Mouse (Mus musculus): ENCODE results near the gene Ache.

Gene Ache

DNA sequence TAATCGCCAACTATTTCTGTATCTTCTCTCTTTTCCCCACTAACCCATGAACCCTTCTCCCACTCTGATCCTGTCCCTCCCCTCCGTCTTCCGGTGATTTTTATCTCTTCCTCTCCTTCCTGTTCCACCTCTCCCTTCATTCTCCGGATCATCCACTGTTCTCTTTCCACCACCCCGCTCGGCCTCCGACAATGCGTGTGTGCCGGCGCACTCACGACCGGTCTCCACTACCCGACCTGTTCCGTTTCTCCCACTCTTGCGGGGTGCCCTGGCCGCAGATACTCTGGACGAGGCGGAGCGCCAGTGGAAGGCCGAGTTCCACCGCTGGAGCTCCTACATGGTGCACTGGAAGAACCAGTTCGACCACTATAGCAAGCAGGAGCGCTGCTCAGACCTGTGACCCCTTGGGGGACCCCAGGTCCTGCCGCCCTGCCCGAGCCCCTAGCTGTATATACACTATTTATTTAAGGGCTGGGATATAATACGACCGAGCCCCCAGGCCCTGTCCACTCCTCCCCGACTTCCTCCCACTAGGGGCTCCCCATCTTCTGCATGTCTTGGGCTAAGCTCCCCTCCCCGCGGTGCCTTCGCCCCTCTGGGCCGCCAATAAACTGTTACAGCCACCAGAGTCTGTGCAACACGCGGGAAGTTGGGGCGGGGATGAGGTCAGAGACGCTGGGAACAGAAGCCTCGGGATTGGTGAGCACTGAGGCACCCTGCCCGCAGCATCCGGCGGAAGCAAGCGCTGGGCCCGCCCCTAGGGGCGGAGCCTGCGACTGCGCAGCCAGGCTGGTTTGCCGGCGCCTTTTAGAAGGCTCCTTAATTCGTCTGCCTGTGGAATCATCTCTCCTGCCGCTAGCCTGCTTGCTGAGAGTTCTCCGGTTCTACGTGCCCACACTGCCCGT lies 6.8 kb downstream of the Ache start, which contains the start of gene Ufsp1:
Gene Ufsp1, plus strand, starts transcription at position 791 of the 905 bp plus-strand sequence.
- Histone ChIP-seq H3K4me3 (replicated peaks; ENCODE audit: low read length) (peak within 1 kb of the TSS; percentile 88), H3K27me3 (ENCODE audit: insufficient read depth, low read length) (peaks cover 40% of the 10 kb centered on the region), H3K9me3 (ENCODE audit: low read length) (no peaks in the 10 kb centered on the region), H3K4me1 (replicated peaks; ENCODE audit: low read depth, low read length) (peaks cover 72% of the 10 kb centered on the region), H3K36me3 (ENCODE audit: insufficient read depth, low read length) (peaks cover 45% of the 10 kb centered on the region)
- TF ChIP-seq CTCF (conservative IDR thresholded peaks at IDR 0.05; ENCODE audit: low read length) (no peak), NANOG (IDR thresholded peaks at IDR 0.05; ENCODE audit: borderline replicate concordance, low read length) (no peak), POU5F1 (IDR thresholded peaks at IDR 0.05; ENCODE audit: borderline replicate concordance, low read length) (no peak)

DNA sequence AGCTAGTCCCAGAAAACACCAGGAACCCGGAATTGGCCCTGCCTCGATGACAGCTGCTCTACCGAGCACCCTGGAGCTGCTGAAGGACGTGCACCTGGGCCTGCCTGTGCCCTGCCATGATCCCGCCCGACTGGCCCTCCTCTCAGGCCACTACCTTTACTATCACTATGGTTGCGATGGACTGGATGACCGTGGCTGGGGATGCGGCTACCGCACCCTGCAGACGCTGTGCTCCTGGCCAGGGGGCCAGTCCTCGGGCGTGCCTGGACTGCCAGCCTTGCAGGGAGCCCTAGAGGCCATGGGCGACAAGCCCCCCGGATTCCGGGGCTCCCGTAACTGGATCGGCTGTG lies 7.4 kb downstream of the Ache start:
- Histone ChIP-seq H3K4me1 (replicated peaks; ENCODE audit: low read depth, low read length) (peaks cover 72% of the 10 kb centered on the region), H3K9me3 (ENCODE audit: low read length) (no peaks in the 10 kb centered on the region), H3K36me3 (ENCODE audit: insufficient read depth, low read length) (peaks cover 51% of the 10 kb centered on the region), H3K27me3 (ENCODE audit: insufficient read depth, low read length) (peaks cover 34% of the 10 kb centered on the region), H3K4me3 (replicated peaks; ENCODE audit: low read length) (peak overlapping the region; percentile 88)
- TF ChIP-seq CTCF (conservative IDR thresholded peaks at IDR 0.05; ENCODE audit: low read length), result no peak
- no peak for TF ChIP-seq NANOG (IDR thresholded peaks at IDR 0.05; ENCODE audit: borderline replicate concordance, low read length)
- no peak for TF ChIP-seq POU5F1 (IDR thresholded peaks at IDR 0.05; ENCODE audit: borderline replicate concordance, low read length)

GRCm38 (mm10) chr5:137295296-137295695 lies 8.0 kb downstream of the Ache start:
- peaks cover 28% of the 10 kb centered on the region for H3K27me3 ChIP-seq (ENCODE audit: insufficient read depth, low read length)
- H3K4me1 ChIP-seq (replicated peaks; ENCODE audit: low read depth, low read length), result peaks cover 72% of the 10 kb centered on the region
- H3K9me3 ChIP-seq (ENCODE audit: low read length), result no peaks in the 10 kb centered on the region
- H3K36me3 ChIP-seq (ENCODE audit: insufficient read depth, low read length), result peaks cover 57% of the 10 kb centered on the region
- H3K4me3 ChIP-seq (replicated peaks; ENCODE audit: low read length), result peak overlapping the region; percentile 88
- TF ChIP-seq POU5F1 (IDR thresholded peaks at IDR 0.05; ENCODE audit: borderline replicate concordance, low read length), result no peak
- TF ChIP-seq CTCF (conservative IDR thresholded peaks at IDR 0.05; ENCODE audit: low read length), result no peak
- TF ChIP-seq NANOG (IDR thresholded peaks at IDR 0.05; ENCODE audit: borderline replicate concordance, low read length), result no peak

DNA sequence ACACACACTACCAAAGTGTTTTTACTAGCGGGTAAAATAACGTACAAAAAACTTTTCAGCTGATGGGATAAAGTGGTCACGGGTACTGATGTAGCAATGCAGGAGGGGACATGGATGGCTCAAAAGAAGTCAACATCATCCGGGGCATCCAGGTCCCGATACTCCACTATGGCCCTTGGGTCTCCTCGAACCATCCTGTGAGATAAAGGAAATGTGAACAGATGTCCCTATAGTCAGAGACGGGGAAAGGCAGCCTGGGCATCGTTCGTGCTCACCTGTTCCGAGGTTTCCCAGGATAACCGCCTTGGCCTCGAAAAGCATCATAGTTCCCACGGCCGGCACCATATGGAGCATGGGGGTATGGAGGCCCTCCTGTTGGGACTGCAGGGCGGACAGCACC lies 8.4 kb downstream of the Ache start:
- peak overlapping the region; percentile 88 for H3K4me3 ChIP-seq (replicated peaks; ENCODE audit: low read length)
- no peak for TF ChIP-seq CTCF (conservative IDR thresholded peaks at IDR 0.05; ENCODE audit: low read length)
- TF ChIP-seq POU5F1 (IDR thresholded peaks at IDR 0.05; ENCODE audit: borderline replicate concordance, low read length), result no peak
- TF ChIP-seq NANOG (IDR thresholded peaks at IDR 0.05; ENCODE audit: borderline replicate concordance, low read length), result no peak
- peaks cover 24% of the 10 kb centered on the region for H3K27me3 ChIP-seq (ENCODE audit: insufficient read depth, low read length)
- H3K9me3 ChIP-seq (ENCODE audit: low read length), result no peaks in the 10 kb centered on the region
- H3K4me1 ChIP-seq (replicated peaks; ENCODE audit: low read depth, low read length), result peaks cover 72% of the 10 kb centered on the region
- H3K36me3 ChIP-seq (ENCODE audit: insufficient read depth, low read length), result peaks cover 61% of the 10 kb centered on the region

- Histone ChIP-seq H3K4me3 (replicated peaks; ENCODE audit: low read length) (no peak overlapping the region), H3K27me3 (ENCODE audit: insufficient read depth, low read length) (peaks cover 10% of the 10 kb centered on the region), H3K9me3 (ENCODE audit: low read length) (no peaks in the 10 kb centered on the region), H3K36me3 (ENCODE audit: insufficient read depth, low read length) (peaks cover 75% of the 10 kb centered on the region), H3K4me1 (replicated peaks; ENCODE audit: low read depth, low read length) (peaks cover 80% of the 10 kb centered on the region)
- TF ChIP-seq CTCF (conservative IDR thresholded peaks at IDR 0.05; ENCODE audit: low read length) (no peak), NANOG (IDR thresholded peaks at IDR 0.05; ENCODE audit: borderline replicate concordance, low read length) (no peak), POU5F1 (IDR thresholded peaks at IDR 0.05; ENCODE audit: borderline replicate concordance, low read length) (no peak)
These were observed 9.8 kb downstream of the Ache start for GRCm38 (mm10) chr5:137297126-137297525.

DNA sequence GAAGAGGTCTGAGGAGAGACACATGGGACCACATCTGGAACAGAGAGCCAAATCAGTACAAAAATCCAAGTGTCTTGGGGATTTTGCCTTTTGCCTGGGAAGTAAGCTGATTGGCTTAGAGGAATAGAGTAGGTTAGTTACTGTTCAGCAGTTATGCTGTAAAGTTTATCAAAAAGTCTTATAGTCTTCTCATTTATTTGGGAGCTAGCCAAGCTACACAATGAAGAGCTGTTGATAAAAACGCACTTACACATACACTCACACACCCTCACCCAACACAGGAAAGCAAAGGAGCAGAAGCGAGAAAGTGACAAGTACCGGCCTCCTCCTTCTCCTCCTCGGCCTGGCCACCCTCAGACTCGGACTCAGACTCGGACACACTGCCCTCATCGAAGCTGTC lies 11.9 kb downstream of the Ache start:
- no peak overlapping the region for H3K4me3 ChIP-seq (replicated peaks; ENCODE audit: low read length)
- H3K36me3 ChIP-seq (ENCODE audit: insufficient read depth, low read length), result peaks cover 96% of the 10 kb centered on the region
- peaks cover 90% of the 10 kb centered on the region for H3K4me1 ChIP-seq (replicated peaks; ENCODE audit: low read depth, low read length)
- H3K27me3 ChIP-seq (ENCODE audit: insufficient read depth, low read length), result no peaks in the 10 kb centered on the region
- no peak for TF ChIP-seq POU5F1 (IDR thresholded peaks at IDR 0.05; ENCODE audit: borderline replicate concordance, low read length)
- TF ChIP-seq CTCF (conservative IDR thresholded peaks at IDR 0.05; ENCODE audit: low read length), result no peak
- no peak for TF ChIP-seq NANOG (IDR thresholded peaks at IDR 0.05; ENCODE audit: borderline replicate concordance, low read length)
- no peaks in the 10 kb centered on the region for H3K9me3 ChIP-seq (ENCODE audit: low read length)

GRCm38 (mm10) chr5:137301253-137301652 lies 13.9 kb downstream of the Ache start:
- TF ChIP-seq POU5F1 (IDR thresholded peaks at IDR 0.05; ENCODE audit: borderline replicate concordance, low read length) (no peak), CTCF (conservative IDR thresholded peaks at IDR 0.05; ENCODE audit: low read length) (no peak), NANOG (IDR thresholded peaks at IDR 0.05; ENCODE audit: borderline replicate concordance, low read length) (no peak)
- H3K27me3 ChIP-seq (ENCODE audit: insufficient read depth, low read length), result no peaks in the 10 kb centered on the region
- peaks cover 88% of the 10 kb centered on the region for H3K4me1 ChIP-seq (replicated peaks; ENCODE audit: low read depth, low read length)
- peaks cover 98% of the 10 kb centered on the region for H3K36me3 ChIP-seq (ENCODE audit: insufficient read depth, low read length)
- H3K4me3 ChIP-seq (replicated peaks; ENCODE audit: low read length), result peak overlapping the region; percentile 29; the same call in 1 of the 2 replicates
- no peaks in the 10 kb centered on the region for H3K9me3 ChIP-seq (ENCODE audit: low read length)

DNA sequence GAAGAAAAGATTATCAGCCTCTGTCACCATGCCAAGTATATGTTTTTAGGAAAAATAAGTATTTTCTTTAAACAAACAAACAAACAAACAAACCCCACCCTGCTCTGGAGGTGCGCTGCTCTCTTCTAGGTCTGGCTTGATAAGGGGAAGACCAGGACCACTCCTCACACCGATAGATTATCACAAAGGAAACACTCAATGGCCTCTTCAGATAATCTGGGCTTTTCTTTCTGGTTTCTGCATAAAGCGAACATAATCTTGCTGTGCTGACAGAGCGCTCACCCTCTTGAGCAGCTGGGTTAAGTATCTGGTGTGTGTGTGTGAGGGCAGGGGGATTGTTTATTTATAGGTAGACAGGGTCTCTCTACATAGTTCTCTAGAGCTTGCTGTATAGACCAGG lies 16.3 kb downstream of the Ache start:
- Histone ChIP-seq H3K9me3 (ENCODE audit: low read length) (no peaks in the 10 kb centered on the region), H3K4me1 (replicated peaks; ENCODE audit: low read depth, low read length) (peaks cover 71% of the 10 kb centered on the region), H3K4me3 (replicated peaks; ENCODE audit: low read length) (no peak overlapping the region; the same call in 1 of the 2 replicates), H3K36me3 (ENCODE audit: insufficient read depth, low read length) (peaks cover 79% of the 10 kb centered on the region), H3K27me3 (ENCODE audit: insufficient read depth, low read length) (no peaks in the 10 kb centered on the region)
- TF ChIP-seq POU5F1 (IDR thresholded peaks at IDR 0.05; ENCODE audit: borderline replicate concordance, low read length), result no peak
- no peak for TF ChIP-seq NANOG (IDR thresholded peaks at IDR 0.05; ENCODE audit: borderline replicate concordance, low read length)
- TF ChIP-seq CTCF (conservative IDR thresholded peaks at IDR 0.05; ENCODE audit: low read length), result no peak

Measured in E14TG2a.4 (cell line).